Mouse (Mus musculus): ENCODE data around the gene Zfp280c.

GRCm38 (mm10) chrX:48596053-48596452 lies 1.7 kb upstream of the Zfp280c start:
- TF ChIP-seq CTCF (IDR thresholded peaks at IDR 0.05; ENCODE audit: low read depth, low read length) (no peak), POLR2AphosphoS5 (IDR thresholded peaks at IDR 0.05; ENCODE audit: insufficient replicate concordance, low read depth, low read length) (no peak), TAL1 (conservative IDR thresholded peaks at IDR 0.05; ENCODE audit: low read depth, low read length) (no peak), GATA2 (IDR thresholded peaks at IDR 0.05; ENCODE audit: borderline replicate concordance, low read depth, low read length) (no peak), GATA1 (IDR thresholded peaks at IDR 0.05; ENCODE audit: borderline replicate concordance, low read length) (no peak)

Data from G1E (cell line).